In the genomic region with DNA sequence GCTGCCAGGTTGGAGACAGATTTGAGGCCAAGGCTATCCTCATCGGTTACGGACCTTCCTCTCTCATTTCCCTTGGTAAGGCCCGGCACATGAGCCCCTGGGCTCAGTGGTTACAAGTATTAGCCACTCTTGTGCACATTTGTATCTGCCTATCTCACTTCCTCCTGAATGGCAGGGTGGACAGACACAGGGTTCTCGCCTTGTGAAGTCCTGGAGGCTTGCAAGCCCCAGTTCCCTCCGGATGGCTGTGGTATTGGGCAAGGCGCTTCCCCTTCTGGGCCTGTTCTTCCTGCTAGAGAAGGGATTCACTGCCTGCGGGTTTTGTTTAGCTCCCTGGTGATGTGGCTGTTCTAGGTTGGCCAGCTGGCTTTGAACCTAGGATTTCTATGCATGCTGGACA, we compare ENCODE assay signal across 8 mouse cellular contexts. TPM values are rescaled to one million over a fixed set of nuclear protein-coding genes. Genes with fewer than 3 reads are reported as not detected.
DNase-seq lines count a peak whose midpoint lies in the region; ATAC-seq and TF ChIP-seq lines count a peak whose summit lies in the region.

No protein-coding gene starts in this region.

- peaks cover 79% of the 10 kb centered on the region for H3K79me2 ChIP-seq in macrophage (ENCODE audit: inconsistent target)

- no peak overlapping the region; the same call in 1 of the 2 replicates for H3K4me2 ChIP-seq in kidney, postnatal 0 days (ENCODE audit: low read length)

- H3K27ac ChIP-seq in kidney, postnatal 0 days = peak overlapping the region; percentile 31
- H3K27ac ChIP-seq in heart, embryonic 10.5 days = peak overlapping the region; percentile 18; the same call in 1 of the 2 replicates
- H3K27ac ChIP-seq in macrophage = peak overlapping the region; percentile 94

- peaks cover 22% of the 10 kb centered on the region for H3K4me1 ChIP-seq in kidney, postnatal 0 days (replicated peaks; ENCODE audit: insufficient read depth, low read length)
- peaks cover 84% of the 10 kb centered on the region for H3K4me1 ChIP-seq in heart, embryonic 10.5 days

- H3K9ac ChIP-seq in kidney, postnatal 0 days (ENCODE audit: low read depth, low read length) = 0 out of 2 replicates have a peak overlapping the region, but pooled peaks have one; percentile 27

- 83% methylated on average over 7 of the region's 7 CpGs for WGBS in kidney, postnatal 0 days
- 72% methylated on average over 7 of the region's 7 CpGs for WGBS in heart, embryonic 10.5 days
- WGBS in macrophage (ENCODE audit: missing documents) = 0% methylated on average over 7 of the region's 7 CpGs

- no peak overlapping the region for H3K4me3 ChIP-seq in kidney, postnatal 0 days (replicated peaks; ENCODE audit: low read depth, low read length)
- H3K4me3 ChIP-seq in heart, embryonic 10.5 days = no peak overlapping the region
- H3K4me3 ChIP-seq in macrophage (ENCODE audit: inconsistent target) = no peak overlapping the region; the same call in 1 of the 2 replicates

- H3K9me3 ChIP-seq in kidney, postnatal 0 days (replicated peaks; ENCODE audit: low read length) = no peaks in the 10 kb centered on the region
- no peaks in the 10 kb centered on the region for H3K9me3 ChIP-seq in heart, embryonic 10.5 days

- no peak for ATAC-seq in kidney, postnatal 0 days (replicated peaks; ENCODE audit: low FRiP score, low read depth)

- no peak for DNase-seq in kidney, postnatal 0 days (ENCODE audit: low spot score)
- DNase-seq in kidney, postnatal 14 days = no peak
- peak; percentile 19 for DNase-seq in Muller cell, postnatal 12 days (ENCODE audit: inconsistent ontology term)
- DNase-seq in heart, embryonic 10.5 days (ENCODE audit: low spot score) = no peak
- DNase-seq in cerebellum, postnatal 36 days = no peak
- no peak for DNase-seq in ovary, adult 18-20 months (ENCODE audit: low spot score)
- no peak for DNase-seq in frontal cortex, postnatal 36 days (ENCODE audit: low spot score in 2 of 2)

- no peaks in the 10 kb centered on the region for H3K27me3 ChIP-seq in kidney, postnatal 0 days (ENCODE audit: insufficient read depth, low read length)
- H3K27me3 ChIP-seq in heart, embryonic 10.5 days (ENCODE audit: insufficient read depth, poor library complexity, severe bottlenecking) = no peaks in the 10 kb centered on the region

- TF ChIP-seq CTCF in kidney, postnatal 0 days (IDR thresholded peaks at IDR 0.05; ENCODE audit: low read depth) = no peak

- no peaks in the 10 kb centered on the region for H3K36me3 ChIP-seq in kidney, postnatal 0 days (ENCODE audit: insufficient read depth, low read length)
- H3K36me3 ChIP-seq in heart, embryonic 10.5 days = no peaks in the 10 kb centered on the region
- H3K36me3 ChIP-seq in macrophage (ENCODE audit: inconsistent target) = peaks cover 3% of the 10 kb centered on the region; the same call in 1 of the 2 replicates

RNA-seq across cellular contexts. Expression of gene Tpst2, which starts 3.7 kb away (rescaled TPM):
- polyA plus RNA-seq in kidney, postnatal 0 days (2015; fragmentation: Nextera tagmentation; extraction: Ambion mirVana) = 63.8 and 65.5 TPM in 2 replicates
- 34.1 and 41.2 TPM in 2 replicates for polyA plus RNA-seq in heart, embryonic 10.5 days (2016; fragmentation: Nextera tagmentation; extraction: Ambion mirVana)
- 10 to 100 TPM; 21.9 to 89.9 (median 52.8) TPM for total RNA-seq in macrophage (2018; cell fraction: chromatin; rRNA removed)
- 10 to 100 TPM; 35.5 to 61.8 (median 45.7) TPM for total RNA-seq in macrophage (2018; cell fraction: cytosol; rRNA removed)
- 10 to 100 TPM; 38.0 to 87.9 (median 57.7) TPM for total RNA-seq in macrophage (2018; cell fraction: nucleus; rRNA removed)
- 51.3 to 89.5 TPM (median 52.2 TPM) in 3 replicates for polyA plus RNA-seq in macrophage (2018)

RNA-seq across cellular contexts. Expression of gene Crybb1, which starts 24.5 kb away (rescaled TPM):
- polyA plus RNA-seq in kidney, postnatal 0 days (2015; fragmentation: Nextera tagmentation; extraction: Ambion mirVana) = 3.4 TPM in 2 replicates
- not detected in 2 replicates for polyA plus RNA-seq in heart, embryonic 10.5 days (2016; fragmentation: Nextera tagmentation; extraction: Ambion mirVana)
- 1 to 10 TPM in 1 of 26 experiments, not detected in 25; 1.2 TPM for total RNA-seq in macrophage (2018; cell fraction: chromatin; rRNA removed)
- 1 to 10 TPM in 2 of 26 experiments, under 1 TPM in 17, not detected in 7; 0.17 to 1.1 (median 0.39) TPM for total RNA-seq in macrophage (2018; cell fraction: cytosol; rRNA removed)
- 1 to 10 TPM in 1 of 26 experiments, under 1 TPM in 1, not detected in 24; 0.68 to 1.1 TPM for total RNA-seq in macrophage (2018; cell fraction: nucleus; rRNA removed)
- not detected in 3 replicates for polyA plus RNA-seq in macrophage (2018)

RNA-seq across cellular contexts. Expression of gene Cryba4, which starts 27.8 kb away (rescaled TPM):
- polyA plus RNA-seq in kidney, postnatal 0 days (2015; fragmentation: Nextera tagmentation; extraction: Ambion mirVana) = 0.58 and 0.64 TPM in 2 replicates
- polyA plus RNA-seq in heart, embryonic 10.5 days (2016; fragmentation: Nextera tagmentation; extraction: Ambion mirVana) = 0.20 TPM in 1 of 2 replicates, not detected in the other
- total RNA-seq in macrophage (2018; cell fraction: chromatin; rRNA removed) = 1 to 10 TPM in 24 of 26 experiments, not detected in 2; 1.5 to 6.9 (median 3.8) TPM
- 10 to 100 TPM in 11 of 26 experiments, 1 to 10 TPM in 15; 3.9 to 26.6 (median 6.5) TPM for total RNA-seq in macrophage (2018; cell fraction: cytosol; rRNA removed)
- 10 to 100 TPM in 2 of 26 experiments, 1 to 10 TPM in 23, not detected in 1; 1.1 to 11.4 (median 3.4) TPM for total RNA-seq in macrophage (2018; cell fraction: nucleus; rRNA removed)
- 0.62 to 5.3 TPM (median 3.6 TPM) in 3 replicates for polyA plus RNA-seq in macrophage (2018)

RNA-seq across cellular contexts. Expression of gene Tfip11, which starts 46.0 kb away (rescaled TPM):
- polyA plus RNA-seq in kidney, postnatal 0 days (2015; fragmentation: Nextera tagmentation; extraction: Ambion mirVana) = 19.8 and 23.5 TPM in 2 replicates
- 26.4 and 26.9 TPM in 2 replicates for polyA plus RNA-seq in heart, embryonic 10.5 days (2016; fragmentation: Nextera tagmentation; extraction: Ambion mirVana)
- total RNA-seq in macrophage (2018; cell fraction: chromatin; rRNA removed) = 10 to 100 TPM; 13.5 to 42.1 (median 30.7) TPM
- 10 to 100 TPM; 21.8 to 37.9 (median 29.9) TPM for total RNA-seq in macrophage (2018; cell fraction: cytosol; rRNA removed)
- total RNA-seq in macrophage (2018; cell fraction: nucleus; rRNA removed) = 10 to 100 TPM; 18.5 to 36.7 (median 29.0) TPM
- polyA plus RNA-seq in macrophage (2018) = 27.6 to 29.7 TPM (median 28.0 TPM) in 3 replicates

Comparison
In these comparisons a context has a peak if more than half of its experiments do, and no peak if none do; other contexts are left out.
1. H3K27ac ChIP-seq: peak in every context shown above with its lines; median percentile 94 in macrophage; 31 in kidney, postnatal 0 days; 18 in heart, embryonic 10.5 days.